Mouse (Mus musculus) CD4-positive helper T cell, adult 2 months (primary cell): ENCODE results near the gene Cited2.

Experiments used
- DNase-seq: peaks from one replicate; pipeline ENCODE4 v3.0.0-alpha.2; 2012; ENCODE audit warnings: low read depth, missing footprints, low spot score

The Cited2 gene

DNA sequence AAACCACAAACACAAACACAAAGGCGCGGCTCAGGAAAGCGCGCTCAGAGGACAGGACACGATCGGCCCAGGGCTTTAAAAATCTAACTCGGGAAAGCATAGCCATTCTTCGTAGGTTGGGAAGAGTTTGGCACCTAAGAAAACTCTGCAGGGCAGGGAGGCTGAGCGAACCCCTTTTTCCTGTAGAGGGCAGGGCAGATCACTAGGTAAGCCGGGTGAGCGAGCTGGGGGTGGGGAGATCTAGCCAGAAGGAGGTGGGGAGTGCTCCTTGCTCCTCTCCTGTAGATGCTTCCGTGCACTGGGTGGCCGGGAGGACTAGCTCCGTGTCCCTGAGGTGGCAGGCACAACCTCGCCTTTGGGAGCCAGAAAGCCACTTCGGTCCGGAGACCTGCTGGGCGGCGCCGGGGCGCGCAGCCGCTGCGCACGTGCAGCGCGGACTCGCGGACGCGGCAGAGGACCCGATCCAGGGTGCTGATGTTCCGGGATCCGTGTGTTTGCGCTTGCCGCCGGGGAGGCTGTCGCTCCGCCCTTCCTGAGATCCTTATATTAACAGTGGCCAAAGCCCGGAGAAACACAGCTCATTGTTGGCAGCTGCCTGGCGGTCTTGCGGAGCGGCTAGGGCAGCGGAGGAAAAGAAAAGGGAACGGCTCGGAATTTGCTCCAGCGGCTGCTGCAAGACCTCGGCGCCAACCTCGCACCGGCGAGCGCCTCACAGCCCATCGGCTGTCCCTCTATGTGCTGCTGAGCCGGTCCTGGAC, at the start of gene Cited2:
Gene Cited2 (plus strand): TSS at position 566 of the 758 bp plus-strand sequence.
- peak; percentile 96 for DNase-seq

DNA sequence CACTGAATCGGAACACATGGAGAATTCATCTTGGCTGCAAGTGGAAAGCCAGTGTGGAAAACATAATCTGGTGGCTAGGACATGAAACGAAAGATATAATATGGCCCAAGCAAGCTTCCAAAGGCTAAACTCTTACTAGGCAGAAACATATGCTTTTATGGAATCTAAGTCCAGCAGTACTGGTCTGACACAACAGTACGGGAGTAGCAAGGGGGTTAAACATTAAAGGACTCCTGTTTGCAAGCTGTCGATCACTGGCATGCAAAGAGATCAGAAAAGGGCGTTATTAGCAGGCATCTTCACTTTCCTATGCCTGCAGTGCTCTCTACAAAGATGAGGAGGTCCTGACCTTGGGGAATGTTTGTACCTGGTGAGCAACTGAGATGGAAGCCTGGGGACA, 48.6 kb upstream of the Cited2 start:
- no peak for DNase-seq

DNA sequence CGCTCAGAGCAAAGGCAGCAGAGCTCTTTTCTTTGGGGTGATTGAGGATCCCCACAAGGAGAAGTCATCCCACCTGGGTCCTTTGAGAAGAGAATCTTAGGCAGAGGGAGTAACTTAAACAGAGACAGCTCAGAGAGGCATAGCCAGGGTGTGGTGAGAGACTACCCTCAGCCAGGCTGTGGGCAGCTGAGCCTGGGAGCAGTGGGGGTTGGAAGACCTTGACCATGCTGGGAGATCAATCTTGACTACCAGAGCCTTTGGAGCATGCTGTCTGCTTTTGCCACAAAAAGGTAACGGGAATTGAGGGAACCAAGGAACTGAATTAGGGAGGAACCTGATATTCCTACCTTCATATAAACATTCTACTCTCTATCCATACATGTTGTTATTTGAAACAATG, 48.1 kb upstream of the Cited2 start:
- DNase-seq = no peak

DNA sequence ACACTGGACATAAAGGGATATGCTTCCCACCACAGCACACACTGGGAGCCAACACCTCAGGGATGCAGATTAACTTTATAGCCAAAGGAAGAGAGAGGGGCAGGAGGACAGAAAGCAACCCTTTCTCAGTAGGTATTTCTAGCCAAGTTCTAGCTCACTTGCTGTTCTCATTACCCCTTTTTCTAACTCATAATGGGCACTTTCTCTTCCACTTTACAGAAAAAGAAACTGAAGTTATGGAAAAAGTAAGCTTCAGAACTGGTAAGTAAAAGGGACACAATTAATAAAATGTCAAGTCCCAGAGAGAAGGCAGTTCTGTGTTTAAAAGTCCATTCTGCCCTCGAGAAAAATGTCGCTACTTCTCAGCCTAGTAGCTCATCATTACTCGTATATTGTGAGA, 46.6 kb upstream of the Cited2 start:
- DNase-seq = no peak

DNA sequence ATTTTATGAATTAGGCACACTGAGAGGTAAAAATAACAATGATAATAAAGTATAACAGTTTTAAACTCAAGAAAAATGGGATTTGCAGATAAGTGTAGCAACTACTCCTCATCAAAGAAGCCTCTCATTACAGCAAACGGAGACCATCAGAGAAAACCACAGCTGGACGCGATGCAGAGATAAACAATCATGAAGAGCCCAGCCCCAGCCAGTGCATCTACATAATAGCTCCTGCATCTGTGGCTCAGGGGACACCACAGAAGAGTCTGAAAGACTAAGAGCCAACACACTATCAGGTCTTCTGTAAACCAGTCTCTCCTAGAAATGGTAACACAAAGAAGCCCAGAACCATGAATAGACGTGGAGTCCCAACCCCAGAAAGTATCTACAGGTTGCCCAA, 45.7 kb upstream of the Cited2 start:
- DNase-seq = no peak

DNA sequence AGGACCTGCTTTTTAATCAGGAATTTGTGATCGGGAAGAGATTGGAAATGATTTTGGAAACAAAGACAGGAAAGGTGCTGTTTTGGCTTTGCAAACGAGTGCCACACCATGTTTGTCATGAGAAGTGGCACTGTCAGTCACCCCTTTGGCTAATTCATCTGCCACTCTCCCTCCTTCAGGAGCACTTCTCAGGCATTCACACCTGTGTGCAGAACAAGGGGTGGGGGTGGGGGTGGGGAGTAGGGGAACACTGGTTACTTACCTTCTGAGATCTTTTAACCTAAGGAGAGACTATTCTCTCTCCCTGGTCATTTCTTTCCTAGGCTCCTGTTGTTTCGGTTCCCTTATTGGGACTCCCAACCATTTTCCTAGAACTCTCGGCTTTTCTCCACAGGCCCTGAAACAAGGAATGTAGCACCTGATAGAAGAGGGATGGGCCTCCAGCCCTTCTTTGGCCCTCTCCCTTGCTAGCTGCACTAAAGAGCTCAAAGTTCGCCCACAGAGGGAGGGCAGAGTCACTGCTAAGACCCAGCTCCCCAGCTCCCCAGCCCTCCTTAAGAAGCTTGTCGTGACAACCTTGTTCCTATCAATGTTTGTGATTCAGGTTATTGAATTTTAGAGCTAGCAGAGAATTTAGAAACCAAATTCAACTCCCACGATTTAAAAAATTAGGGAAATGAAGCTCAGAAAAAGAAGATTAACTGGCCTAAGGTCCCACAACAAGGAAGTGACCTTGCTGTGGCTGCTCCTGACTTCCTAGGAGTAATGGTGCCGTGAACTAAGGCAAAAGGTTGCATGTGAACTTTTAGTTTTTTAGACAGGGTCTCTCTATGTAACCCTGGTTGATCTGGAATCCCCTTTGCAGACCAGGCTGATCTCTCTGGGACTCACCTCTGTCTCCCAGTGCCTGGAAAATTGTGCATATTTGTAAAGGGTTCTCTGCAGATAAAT, 42.3 kb upstream of the Cited2 start:
- DNase-seq = no peak

DNA sequence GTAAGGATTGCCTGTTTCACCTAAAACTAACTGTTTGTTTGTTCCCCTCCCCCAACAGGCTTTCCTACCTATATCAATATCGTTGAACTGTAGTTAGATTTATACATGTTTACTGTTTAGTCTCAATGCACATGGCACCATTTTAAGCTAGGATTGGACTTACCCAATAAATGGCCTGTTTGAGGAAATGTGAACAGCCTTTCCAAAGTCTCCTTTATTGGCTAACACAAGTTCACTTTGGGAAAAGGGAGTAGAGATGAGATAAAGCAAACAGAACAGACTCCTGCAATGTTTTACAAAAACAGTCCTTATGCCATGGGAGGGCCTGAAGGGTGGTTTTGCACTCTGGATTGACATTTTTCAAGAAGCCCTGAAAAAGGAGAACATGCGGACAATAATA, 41.6 kb upstream of the Cited2 start:
- DNase-seq = no peak

DNA sequence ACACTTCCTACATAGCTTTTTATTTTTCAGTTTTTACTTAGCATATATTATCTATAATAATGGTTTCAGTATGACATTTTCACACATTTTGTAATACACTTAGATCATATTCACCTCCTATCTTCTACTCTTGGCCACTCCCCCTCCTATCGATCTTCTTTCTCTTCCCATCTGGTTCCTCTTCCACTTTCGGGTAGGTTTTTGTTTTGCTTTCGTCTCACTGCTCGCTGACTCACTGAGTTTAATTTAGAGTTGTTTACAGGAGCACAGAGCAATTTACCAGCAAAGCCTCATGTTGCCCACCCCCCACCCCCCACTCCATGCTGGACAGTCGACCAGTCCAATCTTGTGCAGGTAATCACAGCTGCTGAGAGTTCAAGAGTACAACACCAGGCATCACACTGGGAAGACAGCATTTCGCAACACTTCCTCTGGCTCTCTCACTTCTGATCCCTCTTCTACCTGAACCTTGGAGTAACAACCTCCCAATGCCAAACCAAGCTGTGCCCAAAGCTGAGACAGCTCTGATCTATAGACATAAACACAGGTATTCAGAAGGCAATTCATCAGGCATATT, 39.1 kb upstream of the Cited2 start:
- peak; percentile 34 for DNase-seq

DNA sequence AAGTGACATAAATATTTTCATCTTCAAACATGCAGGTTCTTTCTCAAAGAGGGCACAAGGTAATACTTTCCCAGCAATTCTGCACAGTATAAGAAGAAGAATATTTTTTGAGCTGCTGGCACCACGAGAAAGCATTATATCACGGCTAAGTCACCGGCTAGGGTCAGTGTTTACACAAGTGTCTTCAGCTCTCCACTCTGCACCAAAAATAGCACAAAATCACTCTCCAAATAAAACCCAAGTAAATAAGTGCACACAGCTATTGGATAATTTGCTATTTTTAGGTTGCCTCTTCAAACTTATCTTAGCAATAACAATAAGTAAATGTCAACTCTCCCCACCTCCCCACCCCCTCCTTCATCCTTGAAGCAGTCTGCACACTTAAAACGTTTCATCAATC, 33.2 kb upstream of the Cited2 start:
- DNase-seq = no peak

DNA sequence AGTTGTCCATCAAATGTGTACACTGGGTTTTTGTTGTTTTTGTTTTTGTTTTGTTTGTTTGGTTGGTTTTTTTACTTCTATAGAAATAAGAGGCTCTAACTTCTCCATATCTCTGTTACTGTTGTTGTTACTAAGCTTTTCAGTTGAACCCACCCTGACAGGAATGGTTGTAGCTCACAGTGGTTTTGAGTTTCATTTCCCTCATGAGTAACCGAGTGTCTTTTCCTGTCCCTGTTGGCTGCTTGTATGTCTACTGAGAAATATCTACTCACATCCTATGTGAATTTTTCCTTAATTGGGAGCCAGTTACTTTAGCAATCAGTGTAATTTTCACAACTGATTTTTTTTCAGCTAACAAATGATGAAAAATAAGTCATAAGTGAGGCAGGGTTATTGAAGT, 31.3 kb upstream of the Cited2 start:
- DNase-seq = no peak

DNA sequence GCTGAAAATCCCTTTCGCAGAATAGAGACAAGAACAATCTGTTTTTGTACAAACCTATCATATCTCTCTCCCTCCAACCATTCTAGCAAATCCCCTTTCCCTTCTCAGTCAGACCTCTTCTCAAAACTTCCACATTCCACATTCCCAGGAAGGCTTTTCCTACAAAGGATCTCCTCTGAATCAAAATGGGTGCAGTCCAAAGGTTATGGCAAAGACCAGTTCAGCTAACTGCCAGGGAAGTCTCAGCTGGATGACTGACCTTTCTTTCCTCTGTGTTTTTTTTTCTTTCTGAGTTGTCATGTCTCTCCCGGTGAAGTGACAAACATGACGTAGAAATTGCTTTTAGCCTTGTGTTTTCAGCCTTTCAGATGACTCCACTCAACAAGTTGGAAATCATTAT, 27.2 kb upstream of the Cited2 start:
- no peak for DNase-seq

DNA sequence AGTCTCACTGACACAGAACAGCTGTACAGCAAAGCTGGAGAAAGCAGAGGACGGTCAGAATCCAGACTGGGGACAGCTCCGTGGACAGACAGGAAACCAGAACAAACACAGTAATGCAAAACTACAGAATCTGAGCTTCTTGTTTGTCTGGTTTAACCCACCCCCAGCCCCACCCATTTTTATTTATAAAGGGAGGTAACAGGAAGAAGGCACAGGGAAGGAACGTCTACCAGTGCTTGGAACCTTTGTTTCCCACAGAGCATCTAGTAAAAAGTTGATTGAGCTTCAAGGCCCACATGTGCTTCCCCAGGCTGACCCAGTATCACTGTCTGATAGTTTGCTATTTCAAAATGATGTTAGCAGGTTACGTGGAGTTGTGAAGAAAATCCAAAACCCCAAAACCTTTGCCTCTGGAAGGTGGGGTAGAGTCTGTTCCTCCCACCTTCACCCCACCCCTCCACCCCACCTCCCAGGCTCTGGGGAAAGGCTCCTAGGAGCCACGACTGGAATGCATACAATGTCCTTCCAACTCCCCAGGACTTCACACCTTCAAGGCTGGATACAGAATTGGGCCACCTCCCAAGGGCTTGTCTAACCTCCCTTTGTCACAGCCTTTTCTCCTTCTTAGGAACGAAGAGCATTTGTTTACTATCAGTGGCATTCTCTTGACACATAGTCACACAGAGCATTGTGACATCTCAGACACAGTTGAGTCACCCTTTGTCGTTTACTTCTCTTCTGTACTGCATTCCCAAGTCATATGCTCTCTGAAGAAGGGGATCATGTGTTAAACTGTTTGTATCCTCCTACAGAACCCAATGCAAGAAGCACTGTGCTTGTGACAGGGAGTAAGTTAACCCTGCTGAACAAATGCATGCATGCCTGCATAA, 25.4 kb upstream of the Cited2 start:
- DNase-seq = no peak

DNA sequence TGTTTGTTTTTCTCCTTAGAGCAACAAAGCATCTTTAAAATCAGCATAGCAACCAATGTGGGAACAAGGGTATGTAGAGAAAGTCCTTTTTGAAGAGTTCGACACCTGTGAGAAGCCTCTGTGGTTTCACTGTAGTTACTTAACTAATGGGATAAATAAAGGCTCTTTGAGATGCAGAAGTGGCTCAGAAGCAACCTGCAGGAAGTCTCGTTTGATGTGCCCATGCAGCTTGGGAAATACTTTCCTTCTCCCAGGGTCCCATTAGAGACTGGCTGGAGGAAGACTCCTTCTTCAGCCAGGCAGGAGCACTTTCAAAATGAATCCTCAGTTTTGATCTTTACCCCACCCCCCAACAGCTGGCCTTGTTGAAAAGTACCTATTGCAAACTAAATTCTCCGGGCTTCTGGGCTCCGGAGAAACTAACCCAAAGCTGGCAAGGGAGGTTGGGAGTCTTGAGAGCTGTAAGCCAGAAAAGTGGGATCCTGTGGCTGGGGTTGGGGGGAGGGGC, 17.5 kb upstream of the Cited2 start:
- DNase-seq = no peak

DNA sequence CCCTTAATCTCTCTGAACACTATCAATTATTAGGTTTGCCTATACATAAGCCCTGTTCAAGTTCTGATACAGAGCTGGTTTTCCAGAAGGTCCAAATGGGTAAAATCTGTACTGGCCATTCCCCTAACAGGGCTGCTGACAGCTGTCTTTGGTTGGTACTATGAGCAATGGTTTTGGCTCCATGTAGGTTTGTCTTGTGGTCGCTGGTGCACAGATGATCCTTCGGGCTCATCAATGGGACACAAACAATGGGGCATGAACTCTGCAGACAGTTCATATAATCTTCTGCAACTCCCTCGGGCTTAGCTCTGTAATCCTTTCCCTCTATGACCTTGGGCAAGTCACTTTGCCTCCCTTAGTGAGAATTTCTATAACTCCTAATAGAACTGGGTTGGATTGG, 12.3 kb upstream of the Cited2 start:
- no peak for DNase-seq

DNA sequence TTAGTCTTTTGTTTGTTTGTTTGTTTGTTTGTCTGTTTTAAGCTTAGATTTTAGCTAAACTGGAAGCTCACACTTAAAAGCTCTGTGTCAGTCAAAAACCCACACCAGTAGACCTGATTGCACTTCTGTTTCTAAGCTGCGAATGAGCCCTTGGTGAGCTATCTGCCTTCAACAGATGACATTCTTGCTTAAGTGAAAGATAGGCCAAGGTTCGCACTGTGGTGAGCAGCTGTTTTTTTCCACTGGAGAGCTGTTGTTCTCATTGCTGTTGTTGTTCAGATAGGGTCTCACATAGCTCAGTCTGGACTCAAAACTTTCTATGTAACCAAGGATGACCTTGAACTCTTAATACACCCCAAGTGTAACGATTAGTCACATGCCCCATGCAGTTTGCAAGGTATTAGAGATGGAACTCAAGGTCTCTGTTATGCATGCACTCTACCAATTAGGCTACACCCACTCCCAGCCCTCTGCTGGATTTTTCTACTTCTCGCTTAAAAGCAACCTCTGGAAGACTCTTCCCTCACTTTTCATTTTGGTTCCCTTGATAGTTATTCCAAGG, 3.9 kb upstream of the Cited2 start:
- DNase-seq = no peak

DNA sequence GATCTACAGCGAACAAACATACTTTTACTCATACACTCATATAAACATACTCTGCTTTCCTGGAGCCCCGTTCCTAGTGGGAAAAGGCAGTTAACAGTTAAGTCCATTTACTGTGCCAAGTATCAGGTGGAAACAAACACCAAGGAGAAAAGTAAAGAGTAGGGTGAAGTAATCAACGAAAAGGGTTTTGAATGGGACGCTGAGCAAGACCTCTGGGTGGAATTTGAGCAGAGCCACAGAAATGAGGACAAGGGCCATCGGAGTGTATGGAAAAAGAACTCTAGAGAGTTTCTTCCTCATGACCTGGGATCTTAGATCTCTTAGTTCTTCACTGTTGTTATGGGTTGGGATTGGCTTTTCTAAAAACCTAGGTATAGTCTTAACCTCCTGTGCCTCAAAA, 3.4 kb upstream of the Cited2 start:
- DNase-seq = no peak

DNA sequence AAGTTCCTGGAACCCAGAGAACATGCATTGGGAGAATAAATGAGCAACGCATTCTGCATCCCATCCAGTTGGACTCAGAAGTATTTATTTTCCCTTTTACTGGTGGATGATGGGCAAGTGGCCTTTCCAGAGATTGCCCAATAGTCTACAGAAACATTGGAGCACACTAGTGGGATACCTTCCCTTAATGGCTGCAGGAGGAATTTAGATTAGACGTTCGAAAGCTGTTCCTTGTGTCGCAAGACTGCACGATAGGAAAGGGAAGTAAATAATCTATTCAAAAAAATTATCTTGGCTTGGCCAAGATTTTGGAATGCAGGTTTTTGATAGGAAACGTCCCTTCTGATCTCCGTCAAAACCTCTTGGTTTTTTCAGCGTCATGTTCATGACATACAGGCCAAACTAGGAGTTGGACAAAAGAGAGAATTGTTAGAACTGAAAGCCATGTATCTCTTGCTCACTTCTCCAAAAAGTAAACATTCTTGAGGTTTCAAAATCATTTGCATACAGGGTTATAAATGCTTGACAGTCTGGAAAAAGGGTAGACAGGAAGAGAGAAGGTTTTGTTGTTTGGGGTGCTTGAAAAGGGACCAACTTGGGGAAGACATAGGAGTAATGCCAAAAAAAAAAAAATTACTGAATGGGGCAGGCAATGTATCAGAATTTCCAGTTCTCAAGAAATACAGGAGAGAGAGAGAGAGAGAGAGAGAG, 2.0 kb upstream of the Cited2 start:
- DNase-seq = no peak

DNA sequence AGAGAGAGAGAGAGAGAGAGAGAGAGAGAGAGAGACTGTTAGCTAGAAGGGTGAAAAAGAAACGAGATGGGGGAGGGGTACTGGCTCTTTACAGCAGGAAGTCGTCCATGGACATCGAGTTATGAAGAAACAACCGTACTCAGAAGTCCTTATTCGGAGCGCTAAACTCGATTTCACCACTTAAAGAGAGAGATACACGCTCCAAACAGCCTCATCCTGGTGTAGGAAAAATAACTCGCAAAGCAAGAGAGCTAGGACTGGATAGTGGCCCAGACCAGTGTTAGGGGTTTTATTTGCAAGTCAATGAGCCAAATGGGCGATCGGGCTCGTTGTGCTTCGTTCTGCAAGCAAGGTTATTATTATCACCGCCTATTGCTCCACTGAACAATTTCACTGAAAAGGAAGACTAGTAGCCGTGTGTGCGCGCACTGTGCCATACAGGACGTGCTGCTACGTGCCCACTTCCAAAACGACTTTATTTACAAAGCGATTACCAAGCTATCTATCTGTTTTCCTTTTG, 1.4 kb upstream of the Cited2 start:
- DNase-seq = peak; percentile 69

DNA sequence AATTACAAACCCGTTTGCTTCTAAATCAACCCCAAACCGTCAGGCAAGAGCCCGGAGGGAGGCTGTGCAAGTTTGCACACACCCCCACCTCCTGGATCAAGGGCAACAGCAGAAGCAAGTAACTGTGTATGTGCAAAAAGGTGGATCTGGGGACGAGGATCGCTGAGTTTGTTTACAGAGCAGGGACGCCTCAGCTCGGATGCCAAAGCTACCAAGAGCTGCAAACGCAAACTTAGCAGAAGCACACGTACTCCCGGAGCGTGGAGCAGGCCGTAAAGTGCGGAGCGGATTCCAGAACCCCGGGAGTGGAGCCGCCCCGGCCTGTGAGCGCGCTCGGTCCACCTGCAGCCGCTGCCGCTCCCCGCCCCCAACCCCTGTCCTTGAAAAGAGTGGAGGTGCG, 860 bp upstream of the Cited2 start:
- DNase-seq = peak; percentile 94

DNA sequence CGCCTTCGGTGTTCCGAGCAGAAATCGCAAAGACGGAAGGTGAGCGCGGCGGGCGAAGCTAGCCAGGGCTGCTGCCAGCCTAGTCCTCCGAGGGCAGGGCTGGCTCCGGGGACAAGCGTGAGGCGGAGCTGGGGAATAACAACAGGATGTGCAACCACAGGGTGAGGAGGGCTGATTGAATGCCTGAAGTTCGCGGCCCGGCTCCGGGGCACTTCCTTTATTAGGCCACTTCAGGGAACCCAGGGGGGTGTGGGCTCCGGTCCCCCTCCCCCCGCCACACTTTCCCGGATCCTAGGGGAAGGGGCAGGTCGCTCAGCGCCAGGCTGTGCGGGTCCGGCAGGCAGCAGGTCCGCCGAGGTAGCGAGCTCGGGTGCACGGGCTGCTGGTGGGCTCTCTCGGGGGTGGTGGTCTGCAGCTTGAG, 413 bp downstream of the Cited2 start:
- no peak for DNase-seq
